Mouse (Mus musculus) urinary bladder, postnatal 14 days (tissue): ENCODE measurements around the gene Cd79a.

Experiments used
- DNase-seq: peaks from one replicate; pipeline ENCODE4 v3.0.0; 2021; ENCODE audit warnings: low spot score

Cd79a gene

GRCm38 (mm10) chr7:24897224-24897623 lies at the start of gene Cd79a:
Cd79a (plus strand) TSS chr7:24897381.
- no peak for DNase-seq

- no peak for DNase-seq
These were observed 47.0 kb upstream of the Cd79a start for GRCm38 (mm10) chr7:24850162-24850561.

DNA sequence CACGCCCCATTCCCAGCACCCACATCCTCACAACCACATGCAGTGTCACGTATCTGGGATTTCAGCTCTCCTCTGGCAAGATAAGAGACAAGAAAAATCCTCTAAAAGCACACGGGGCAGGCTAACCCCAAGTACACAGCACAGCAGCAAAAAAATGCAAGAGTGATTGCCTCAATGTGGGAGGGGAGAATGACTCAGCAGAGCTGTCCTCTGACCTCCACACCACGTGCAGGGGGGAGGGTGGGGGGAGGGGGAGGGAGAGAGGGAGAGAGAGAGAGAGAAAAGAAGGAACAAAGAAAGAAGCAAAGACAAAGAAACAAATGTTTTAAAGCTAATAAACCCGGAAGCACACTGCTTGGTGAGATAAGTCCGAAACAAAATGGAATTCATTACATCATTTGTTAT lies 46.3 kb upstream of the Cd79a start:
- DNase-seq, result peak; percentile 27

DNA sequence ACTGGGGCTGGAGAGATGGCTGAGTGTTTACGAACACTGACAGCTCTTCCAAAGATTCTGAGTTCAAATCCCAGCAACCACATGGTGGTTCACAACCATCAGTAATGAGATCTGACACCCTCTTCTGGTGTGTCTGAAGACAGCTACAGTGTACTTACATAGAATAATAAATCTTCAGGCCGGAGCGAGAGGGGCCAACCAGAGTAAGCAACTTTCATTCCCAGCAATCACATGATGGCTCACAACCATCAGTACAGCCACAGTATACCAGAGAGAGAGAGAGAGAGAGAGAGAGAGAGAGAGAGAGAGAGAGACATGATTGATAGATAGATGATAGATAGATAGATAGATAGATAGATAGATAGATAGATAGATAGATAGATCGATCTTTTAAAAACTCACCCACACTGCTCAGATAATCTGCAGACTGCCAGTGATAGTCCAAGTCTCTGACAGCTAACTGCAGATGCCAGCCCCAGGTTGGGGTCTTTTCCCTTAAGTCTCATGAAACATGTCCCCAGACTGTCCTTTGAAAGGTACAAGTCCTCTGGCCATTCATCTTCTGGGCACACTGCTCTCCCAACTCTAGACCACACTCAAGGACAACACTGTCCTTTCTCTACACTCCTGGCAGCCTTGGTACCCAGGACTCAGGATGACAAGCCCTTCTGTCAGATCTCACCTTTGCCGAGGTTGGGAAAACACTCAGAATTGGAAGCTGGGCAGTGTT lies 45.4 kb upstream of the Cd79a start:
- DNase-seq, result no peak

DNA sequence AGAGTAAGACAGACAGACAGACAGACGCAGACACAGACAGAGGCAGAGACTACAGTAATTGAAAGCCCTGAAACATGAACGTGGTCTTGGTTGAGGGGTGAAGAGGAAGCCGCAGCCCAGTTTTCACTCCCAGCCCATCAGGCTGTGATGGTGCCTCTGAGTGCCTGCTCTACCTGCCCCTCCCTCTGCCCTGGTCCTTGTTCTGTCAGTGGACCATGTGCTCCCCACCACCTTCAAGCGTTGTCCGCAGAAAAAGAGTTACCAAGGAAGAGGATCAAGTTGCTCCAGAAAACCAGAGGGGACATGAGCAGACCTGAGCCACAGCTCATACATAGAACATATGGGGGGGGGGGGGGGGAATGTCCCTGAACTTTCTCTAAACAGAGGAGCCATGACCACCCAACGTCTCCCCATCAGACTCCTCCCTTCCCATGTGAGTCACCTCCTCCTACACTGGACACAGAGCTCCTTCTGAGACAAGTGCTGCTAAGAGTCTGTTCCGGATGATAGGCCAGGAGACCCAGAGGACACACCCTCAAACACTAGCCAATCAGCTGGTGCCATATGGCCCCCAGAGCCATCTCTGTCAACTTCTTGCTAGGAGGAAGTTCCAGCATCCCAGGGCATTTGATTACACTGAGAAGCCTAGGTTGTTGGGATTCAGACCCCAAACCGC lies 44.5 kb upstream of the Cd79a start:
- DNase-seq, result no peak

GRCm38 (mm10) chr7:24853233-24853563 lies 44.0 kb upstream of the Cd79a start:
- no peak for DNase-seq

DNA sequence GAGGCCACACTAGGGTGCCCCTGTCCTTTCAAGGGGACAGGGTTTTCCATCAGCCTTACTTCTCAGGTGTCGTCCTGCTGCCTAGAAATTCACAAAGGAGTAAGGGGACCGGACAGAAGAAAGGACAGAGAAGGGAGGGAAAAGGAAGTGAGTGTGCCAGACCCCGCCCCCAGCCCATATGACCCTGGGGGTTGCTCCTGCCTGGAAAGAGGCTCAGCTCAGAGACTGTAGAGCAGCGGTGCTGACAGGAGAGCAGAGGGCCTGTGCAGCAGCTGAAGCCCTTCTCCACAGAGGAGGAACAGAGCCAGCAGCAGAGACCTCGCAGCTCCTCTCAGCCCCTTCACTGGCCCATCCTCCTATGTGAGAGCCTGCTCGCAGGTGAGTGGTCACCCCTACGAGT lies 43.5 kb upstream of the Cd79a start:
- DNase-seq, result no peak

GRCm38 (mm10) chr7:24856460-24857120 lies 40.6 kb upstream of the Cd79a start:
- DNase-seq, result no peak

- no peak for DNase-seq
These were observed 37.9 kb upstream of the Cd79a start for GRCm38 (mm10) chr7:24859234-24859633.

- no peak for DNase-seq
These were observed 35.3 kb upstream of the Cd79a start, which contains the start of gene Gm9844 for GRCm38 (mm10) chr7:24861913-24862312. Gm9844 (plus strand) TSS chr7:24862213.

DNA sequence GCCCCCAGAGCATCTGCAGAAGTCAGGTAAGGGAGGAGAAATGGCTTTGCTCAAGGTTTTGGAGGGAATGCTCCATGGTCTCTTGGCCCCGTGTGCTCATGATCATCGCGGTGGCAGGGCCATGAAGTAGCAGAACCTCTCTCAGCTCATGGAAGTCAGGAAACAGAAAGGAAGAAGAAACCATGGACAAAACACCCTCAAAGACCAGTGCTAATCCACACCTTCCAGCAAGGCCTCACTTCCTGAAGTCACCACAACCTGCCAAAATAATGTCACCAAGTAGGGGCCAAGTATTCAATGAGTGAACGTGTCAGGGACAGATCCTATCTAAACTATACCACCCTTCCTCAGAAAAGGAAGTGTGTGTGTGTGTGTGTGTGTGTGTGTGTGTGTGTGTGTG lies 34.3 kb upstream of the Cd79a start:
- DNase-seq, result no peak

- DNase-seq, result no peak
These were observed 33.0 kb upstream of the Cd79a start for GRCm38 (mm10) chr7:24864156-24864555.

DNA sequence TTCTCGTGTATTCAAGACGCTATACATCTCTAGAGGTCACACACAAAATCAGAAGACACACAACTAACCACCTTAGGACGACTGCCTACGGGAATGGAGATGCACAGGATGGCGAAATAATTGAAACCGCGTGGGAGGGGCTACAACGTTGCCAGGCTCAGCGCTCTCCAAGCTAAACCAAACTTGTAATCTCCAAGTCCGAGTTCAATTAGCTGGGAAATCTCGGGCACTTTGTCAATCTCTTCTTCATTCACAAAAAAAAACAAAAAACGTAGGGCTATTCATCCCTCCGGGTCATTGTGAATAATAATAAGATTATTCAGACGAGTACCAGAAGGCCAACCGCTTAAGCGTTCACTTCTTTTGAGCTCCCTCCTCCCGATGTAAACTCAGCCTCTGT lies 28.1 kb upstream of the Cd79a start:
- no peak for DNase-seq

- no peak for DNase-seq
These were observed 27.5 kb upstream of the Cd79a start, which contains the start of the genes Lypd4 and Dmrtc2 for GRCm38 (mm10) chr7:24869532-24870165. Lypd4 (minus strand) TSS chr7:24869941. Dmrtc2 (plus strand) TSS chr7:24870057.

GRCm38 (mm10) chr7:24877588-24877987 lies 19.6 kb upstream of the Cd79a start:
- DNase-seq, result no peak

GRCm38 (mm10) chr7:24879620-24880019 lies 17.6 kb upstream of the Cd79a start:
- DNase-seq, result no peak

DNA sequence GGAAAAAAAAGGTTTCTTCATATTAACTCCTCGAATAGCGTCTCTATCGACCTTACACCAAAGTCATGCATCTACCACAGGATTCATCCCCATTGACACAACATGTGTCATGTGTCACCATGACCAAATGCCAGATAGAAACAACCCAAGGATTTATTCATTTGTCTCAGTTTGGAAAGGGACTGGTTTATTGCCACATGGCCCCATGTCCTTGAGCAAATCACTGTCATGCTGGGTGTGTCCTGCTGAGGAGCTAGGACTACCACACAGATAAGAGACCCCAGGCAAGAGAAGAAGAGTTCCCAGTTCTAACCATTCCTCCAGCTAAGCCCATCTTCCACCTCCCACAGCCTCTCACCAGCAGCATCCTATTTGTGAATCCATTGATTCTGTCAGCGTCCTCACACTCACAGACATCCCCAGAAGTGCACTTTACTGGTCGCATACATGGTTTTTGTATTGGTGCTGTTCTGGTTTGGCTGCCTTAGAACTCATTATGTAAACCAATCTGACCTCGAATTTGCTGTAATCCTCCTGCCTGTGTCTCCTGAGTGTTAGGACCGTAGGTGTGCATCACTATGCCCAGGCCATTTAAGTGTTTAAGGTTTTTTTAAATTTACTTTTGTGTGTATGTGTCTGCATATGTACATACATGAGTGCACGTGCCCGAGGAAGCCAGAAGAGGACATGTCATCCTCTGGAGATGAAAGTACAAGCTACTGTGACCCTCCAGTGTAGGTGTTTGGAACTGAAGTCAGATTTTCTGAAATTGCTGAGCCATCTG lies 14.6 kb upstream of the Cd79a start:
- DNase-seq, result no peak

- peak; percentile 99 for DNase-seq
These were observed 13.1 kb upstream of the Cd79a start, which contains the start of gene Rps19 for GRCm38 (mm10) chr7:24883896-24884692. Rps19 (plus strand) TSS chr7:24884371.

DNA sequence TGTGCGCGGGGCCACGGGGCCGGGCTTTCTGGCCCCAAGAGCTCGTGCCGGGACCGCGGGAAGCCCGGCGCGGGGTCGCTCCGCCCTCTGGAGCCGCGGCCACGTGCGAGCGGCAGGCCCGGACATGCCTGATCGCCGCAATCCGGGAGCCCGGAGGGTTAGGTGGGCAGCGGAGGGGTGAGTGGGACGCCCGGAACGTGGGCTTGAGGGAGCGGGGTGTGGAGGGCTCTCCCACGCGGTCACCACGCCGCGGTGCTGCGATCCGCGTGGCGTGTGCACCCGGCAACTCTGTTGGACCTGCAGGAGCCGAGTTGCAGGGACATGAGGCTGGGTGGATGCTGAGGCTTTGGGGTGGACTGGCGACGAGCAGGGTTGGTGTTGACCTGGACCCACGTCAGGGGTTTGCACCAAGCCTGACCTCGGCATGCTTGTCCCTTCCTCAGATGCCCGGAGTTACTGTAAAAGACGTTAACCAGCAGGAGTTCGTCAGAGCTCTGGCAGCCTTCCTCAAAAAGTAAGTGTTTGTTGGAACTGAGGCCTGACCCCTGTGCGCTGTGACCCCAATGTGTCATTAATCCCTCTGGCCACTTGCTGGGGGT lies 12.4 kb upstream of the Cd79a start:
- peak; percentile 19 for DNase-seq
